Mouse (Mus musculus) granulocyte monocyte progenitor cell, adult 5-6 weeks (primary cell): ENCODE data around the gene Trpc3. TPM values are rescaled to one million over a fixed set of nuclear protein-coding genes. Genes with fewer than 3 reads are reported as not detected.
A peak's percentile ranks its signal among the peaks of the same experiment; 100 is the strongest.
"Not testable (repeated sequence)": the region's sequence is repeated elsewhere in the genome, so short reads cannot be mapped to it uniquely, and the experiment has no call there.

Experiments
- ATAC-seq: replicated peaks from 2 replicates; pipeline ENCODE4 v1.8.0; 2016; ENCODE audit warnings: mild to moderate bottlenecking, moderate TSS enrichment, inconsistent platforms; ENCODE audit not compliant: poor library complexity, severe bottlenecking
- total RNA-seq, 2 experiments: library from RNA; stranded (forward) in 1 of 2; stranded (reverse) in 1 of 2; fragments of 200-712, 200-1000 nt in 1 of 2; fragments of >200 nt in 1 of 2; fragmentation: Nextera tagmentation in 1 of 2; gene quantifications; 2 replicates each; pipeline ENCODE4 v1.2.3; 2014 to 2017

Trpc3 gene
- total RNA-seq (2014; fragmentation: Nextera tagmentation) (not detected in 2 replicates), total RNA-seq (2017) (not detected in 2 replicates)

GRCm38 (mm10) chr3:36689392-36690291 is at the start of gene Trpc3:
Trpc3 (minus strand) TSS chr3:36690167.
- ATAC-seq: peak; percentile 58

GRCm38 (mm10) chr3:36738071-36738470 is 48.1 kb upstream of the Trpc3 start:
- no peak for ATAC-seq

GRCm38 (mm10) chr3:36733075-36733474 is 43.1 kb upstream of the Trpc3 start:
- no peak for ATAC-seq

DNA sequence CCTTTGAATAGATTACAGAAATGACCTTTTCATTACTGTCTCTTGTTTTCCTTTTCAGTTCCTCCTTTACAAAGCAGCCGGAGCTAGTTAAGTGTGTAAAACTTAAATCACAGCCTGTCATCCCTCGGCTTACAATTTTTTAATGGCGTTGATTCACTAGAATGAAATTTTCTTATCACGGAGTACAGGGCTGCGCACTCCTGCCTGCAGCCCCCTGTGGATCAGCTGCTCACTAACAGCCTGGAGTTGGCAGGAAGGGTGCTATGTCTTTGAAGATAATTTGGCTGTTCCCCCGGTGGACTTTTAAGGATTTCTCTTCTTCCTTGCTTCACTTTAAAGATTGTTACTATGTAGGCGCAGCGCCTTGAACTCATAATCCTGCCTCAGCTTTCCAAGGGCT is 36.6 kb upstream of the Trpc3 start:
- no peak for ATAC-seq

GRCm38 (mm10) chr3:36721850-36722249 is 31.9 kb upstream of the Trpc3 start:
- no peak for ATAC-seq

DNA sequence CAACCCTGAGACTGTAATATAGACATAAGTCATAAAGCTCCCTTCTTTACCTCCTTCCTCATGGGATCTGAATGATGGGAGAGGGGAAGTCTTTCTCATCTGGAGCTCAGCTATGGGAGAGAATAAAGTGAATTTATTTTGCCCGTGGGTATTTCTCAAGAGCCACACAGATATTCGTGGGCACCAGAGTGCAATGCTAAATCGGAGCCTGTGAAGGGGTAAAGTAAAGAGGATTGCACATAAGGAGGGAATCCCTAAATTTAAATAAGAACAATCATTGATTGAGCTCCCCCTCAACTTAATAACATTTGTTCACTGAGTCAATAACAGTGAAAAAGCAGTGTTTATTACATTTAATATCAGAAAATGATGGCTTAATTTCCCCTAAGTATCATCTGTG is 19.6 kb upstream of the Trpc3 start:
- no peak for ATAC-seq

DNA sequence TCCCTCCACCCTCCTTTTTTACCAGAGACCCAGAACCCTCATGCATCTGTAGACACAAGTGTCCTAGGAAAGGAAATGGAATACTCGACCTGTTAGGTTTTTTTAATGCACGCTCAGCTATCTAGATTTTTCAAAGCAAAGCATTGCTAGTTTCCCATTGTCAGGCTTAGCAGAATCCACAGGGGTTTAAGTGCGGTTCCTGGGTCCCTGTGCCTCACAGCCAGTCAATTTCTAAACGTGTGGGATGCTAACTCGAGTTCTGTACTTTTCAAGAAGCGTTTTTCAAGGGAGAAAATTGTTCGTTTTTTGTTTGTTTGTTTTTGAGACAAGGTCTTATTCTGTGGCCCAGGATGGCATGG is 304 bp upstream of the Trpc3 start:
- ATAC-seq: no peak

DNA sequence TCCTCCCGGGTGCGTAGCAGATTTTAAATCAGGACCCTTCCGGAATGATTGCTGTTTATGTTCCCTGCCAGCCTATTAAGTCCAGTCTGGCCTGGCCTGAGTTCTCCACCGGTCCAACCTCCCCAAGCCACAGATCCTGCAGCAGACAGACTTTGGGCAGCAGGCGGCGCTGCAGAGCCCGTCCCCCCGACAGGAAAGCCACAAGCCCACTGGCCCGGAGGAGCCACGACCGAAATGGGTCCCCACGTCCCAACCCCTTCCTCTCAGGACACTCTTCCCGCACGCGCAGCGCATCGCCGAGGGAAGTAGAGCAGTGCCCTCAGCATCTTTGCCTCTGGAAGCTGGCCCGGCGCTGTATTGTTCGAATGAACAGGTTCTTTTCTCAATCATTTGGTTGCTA is 1.1 kb downstream of the Trpc3 start:
- ATAC-seq: peak; percentile 84

DNA sequence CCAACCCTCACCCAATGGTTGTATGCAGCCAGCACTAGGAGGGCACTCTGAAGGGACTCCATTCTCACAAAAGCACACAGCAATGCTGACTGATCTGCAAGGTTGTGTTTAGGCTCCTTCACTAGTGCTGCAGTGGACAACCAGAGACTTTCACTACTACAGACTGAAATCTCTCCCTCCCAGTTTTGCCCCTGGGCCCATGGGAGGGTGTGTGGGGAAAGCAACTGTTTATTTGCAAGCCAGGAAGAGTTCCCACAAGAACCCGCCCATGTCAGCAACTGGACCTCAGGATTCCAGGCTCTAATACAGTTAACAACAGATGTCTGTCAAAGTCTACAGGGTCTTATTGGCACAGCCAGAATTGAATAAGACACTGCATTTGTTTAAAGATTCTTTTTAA is 14.1 kb downstream of the Trpc3 start:
- ATAC-seq: no peak

DNA sequence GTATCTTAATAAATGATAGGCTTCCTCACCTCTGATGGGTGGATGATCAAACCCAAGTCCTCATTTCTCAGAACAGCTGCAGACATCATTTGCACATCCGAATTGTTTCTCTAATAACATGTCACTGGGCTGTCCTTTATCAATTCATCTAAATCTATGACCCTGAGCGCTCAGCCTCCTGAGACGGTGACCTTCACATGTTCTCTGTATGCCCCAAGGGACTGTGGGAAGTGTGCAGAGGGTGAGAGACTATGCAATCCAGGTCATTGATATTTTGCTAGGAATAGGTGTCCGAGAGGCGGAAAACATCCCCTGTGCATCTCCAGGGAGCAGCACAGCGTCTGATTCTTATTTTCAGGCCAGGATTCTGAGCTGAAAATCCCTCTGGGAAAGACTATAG is 22.2 kb downstream of the Trpc3 start:
- ATAC-seq: no peak

GRCm38 (mm10) chr3:36645245-36645559 is 44.8 kb downstream of the Trpc3 start:
- not testable (repeated sequence) for ATAC-seq

DNA sequence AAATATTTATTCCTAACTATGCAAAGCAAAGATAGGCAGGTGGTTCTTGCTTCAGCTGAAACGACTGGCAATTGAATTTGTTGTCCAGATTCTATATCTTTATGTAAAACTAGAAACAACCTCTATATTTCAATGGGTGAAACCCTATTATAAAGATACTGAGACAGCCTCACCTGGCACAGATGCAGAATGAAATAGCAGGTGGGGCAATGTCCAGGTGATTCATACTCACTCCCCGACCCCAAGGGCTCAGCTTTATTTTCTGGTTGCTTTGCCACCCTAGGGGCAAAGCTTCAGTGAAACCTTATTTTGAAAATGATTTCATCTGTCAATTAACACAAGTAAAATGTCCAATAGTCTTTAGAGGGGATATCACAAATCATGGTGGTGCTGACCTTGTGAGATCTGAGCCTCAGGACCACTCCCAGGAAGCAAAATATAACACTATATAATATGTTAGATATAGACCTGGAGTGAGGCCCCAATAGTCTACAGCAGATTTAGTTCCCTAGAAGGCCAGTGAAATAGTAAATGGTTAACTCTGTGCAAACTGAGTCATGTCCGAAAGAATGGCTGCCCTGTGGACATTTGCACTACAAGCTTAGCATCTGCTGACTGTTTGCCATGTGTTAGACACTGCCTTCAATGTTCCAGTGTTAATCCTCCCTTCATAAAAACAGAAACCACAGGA is 45.3 kb downstream of the Trpc3 start:
- no peak for ATAC-seq

GRCm38 (mm10) chr3:36643354-36643753 is 46.6 kb downstream of the Trpc3 start:
- no peak for ATAC-seq

GRCm38 (mm10) chr3:36642736-36643135 is 47.2 kb downstream of the Trpc3 start:
- no peak for ATAC-seq

DNA sequence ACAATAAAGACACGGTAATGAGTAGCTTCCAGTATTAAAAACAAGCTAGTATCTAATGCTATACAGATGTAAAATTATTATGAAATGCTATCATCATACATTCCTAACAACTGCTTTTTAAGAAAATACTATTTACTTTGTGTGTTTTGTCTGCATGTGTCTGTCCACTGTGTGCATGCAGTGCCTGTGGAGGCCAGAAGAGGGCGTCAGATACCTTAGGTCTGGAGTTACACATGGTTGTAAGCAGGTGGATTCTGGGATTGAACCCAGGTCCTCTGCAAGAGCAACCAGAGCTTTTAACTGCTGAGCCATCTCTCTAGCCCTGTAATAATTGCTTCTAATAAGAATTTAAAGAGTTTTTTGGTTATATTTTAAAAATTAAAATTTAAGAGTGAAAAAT is 49.2 kb downstream of the Trpc3 start:
- ATAC-seq: no peak

DNA sequence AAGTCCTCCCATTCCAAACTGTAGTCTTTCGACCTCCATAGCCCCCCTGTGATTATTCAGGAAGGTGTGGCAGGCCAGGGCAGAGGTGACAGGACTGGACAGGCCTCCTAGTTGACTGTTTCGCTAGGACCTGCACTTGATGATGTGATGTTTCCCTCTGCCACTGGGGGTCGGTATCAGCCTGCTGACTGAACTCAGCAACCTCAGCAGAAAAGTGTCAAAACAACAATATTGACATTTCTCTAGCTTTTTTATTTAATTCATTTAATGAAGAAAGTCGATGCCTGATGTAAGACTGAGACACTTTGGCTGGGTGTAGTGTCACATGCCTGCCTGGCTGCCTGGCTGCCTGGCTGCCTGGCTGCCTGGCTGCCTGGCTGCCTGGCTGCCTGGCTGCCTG is 54.5 kb downstream of the Trpc3 start:
- peak; percentile 42 for ATAC-seq

GRCm38 (mm10) chr3:36626803-36627202 is 63.2 kb downstream of the Trpc3 start:
- ATAC-seq: peak; percentile 80

DNA sequence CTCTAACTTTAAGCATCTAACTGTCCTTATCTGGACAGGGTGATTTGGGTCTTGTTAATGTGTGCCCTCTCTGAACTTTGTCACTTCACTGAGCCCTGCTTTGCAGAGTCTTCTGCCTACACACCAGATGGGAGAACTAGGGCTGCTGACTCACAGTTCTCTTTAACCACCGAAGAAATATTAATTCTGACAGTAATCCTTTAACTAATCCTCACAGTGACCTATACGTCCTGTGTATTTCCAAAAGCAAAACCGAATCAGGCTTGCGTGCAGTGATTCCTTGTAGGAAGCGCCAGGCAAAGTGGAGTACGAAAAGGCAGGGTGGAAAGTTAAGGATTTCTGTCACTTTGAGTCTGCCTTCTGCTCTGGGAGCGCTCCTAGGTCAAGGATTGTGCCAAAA is 71.8 kb downstream of the Trpc3 start:
- ATAC-seq: no peak

DNA sequence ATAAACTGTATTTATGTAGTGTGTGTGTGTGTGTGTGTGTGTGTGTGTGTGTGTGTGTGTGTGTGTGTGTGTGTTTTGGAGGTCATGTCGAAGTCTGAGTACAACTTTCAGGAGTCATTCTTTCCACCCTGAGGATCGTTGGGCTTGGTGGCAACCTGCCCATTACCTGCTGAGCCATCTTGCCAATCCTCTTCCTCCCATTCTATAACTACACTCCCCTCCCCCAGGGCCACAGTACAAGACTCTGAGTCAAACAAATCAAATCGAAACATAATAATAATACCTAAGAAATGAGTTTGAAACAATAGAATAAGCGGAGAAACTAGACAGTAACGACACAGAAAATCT is 76.1 kb downstream of the Trpc3 start:
- no peak for ATAC-seq

DNA sequence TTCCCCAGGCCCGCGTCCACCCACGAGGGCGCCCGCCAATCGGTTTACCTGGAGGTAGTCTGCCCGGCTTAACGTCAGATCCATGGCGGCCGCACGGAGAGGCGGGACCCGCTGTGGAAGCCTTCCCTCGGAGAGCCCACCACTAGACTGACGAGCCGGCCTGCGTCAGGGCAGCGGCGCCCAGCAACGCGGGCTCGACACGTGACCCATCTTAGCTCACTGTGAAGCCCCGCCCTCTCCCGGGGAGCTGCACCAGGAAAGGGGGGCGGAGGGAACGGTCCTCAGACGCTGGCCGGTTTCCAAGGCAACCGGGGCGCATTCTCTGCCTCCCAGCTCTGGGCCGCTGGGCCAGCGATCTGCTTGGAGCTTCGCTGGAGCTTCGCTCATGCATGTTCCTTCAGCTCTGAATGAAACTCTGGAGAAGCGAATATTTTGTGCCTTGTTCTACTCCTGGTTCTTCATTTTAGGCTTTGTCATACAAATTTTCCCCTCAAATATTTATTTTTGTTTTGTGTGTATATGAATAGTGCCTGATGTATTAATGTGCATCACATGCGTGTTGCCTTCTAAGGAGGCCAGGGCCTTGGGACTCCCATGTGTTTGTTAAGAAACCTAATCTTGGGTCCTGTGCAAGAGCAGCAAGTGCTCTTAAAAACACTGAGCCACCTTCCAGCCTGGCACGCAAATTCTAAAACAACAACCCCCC is 76.6 kb downstream of the Trpc3 start, which contains the start of gene Bbs7:
Bbs7 (minus strand) TSS at position 276 of the 706 bp plus-strand sequence.
- peak; percentile 99 for ATAC-seq

GRCm38 (mm10) chr3:36612687-36613086 is 77.3 kb downstream of the Trpc3 start:
- peak; percentile 1; the same call in 1 of the 2 replicates for ATAC-seq
